Mouse (Mus musculus) frontal cortex, postnatal 25 days (tissue): ENCODE results near the gene Zkscan17.

Experiments
- DNase-seq, 2 experiments: peaks; one replicate each; pipeline ENCODE4 v3.0.0; 2022; ENCODE audit warnings: low spot score in 2 of 2

The Zkscan17 gene

GRCm38 (mm10) chr11:59458973-59459372, 67.6 kb downstream of the Zkscan17 start:
- DNase-seq = no peak

DNA sequence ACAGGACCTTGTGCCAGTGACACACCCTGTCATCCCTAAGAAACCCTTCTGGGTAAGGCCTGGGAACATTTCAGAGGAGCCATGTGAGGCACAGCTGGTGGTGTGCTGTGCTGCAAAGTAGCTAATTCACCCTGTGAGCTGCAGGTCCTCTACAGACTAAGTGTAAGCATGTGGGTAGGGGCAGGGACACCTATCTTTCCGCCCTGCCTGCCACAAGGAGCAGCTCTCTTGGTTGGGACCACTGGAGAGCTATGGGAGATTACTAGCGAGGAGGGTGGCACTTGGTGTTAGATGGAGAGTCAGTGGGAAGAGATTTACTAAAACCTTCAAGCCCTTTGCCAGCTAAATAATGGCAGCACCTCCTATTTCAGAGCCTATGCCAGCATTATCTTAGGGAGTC, 69.7 kb downstream of the Zkscan17 start:
- no peak for DNase-seq

DNA sequence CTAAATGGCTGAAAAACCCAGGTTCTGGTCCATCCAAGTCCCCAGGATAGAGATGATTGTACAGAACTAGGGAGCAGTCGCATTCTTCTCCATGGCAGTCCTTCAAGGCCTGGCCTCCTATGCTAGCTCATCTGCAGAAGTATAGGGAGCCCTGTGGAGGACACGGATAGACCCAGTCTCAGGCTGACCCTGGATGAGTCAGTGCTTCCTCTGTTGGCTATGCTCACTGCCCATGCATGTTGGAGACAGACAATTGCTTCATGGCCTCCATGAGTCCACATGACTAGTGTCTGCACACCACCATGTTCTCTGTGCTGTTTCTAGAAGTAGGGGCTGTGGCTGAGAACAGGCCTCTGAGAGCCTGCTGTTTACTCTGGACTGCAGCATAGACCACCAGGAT, 70.2 kb downstream of the Zkscan17 start:
- no peak for DNase-seq

- DNase-seq = no peak
These were observed 75.5 kb downstream of the Zkscan17 start, which contains the start of gene Snap47 for GRCm38 (mm10) chr11:59451086-59451485. Gene Snap47 (minus strand): TSS chr11:59451186.

DNA sequence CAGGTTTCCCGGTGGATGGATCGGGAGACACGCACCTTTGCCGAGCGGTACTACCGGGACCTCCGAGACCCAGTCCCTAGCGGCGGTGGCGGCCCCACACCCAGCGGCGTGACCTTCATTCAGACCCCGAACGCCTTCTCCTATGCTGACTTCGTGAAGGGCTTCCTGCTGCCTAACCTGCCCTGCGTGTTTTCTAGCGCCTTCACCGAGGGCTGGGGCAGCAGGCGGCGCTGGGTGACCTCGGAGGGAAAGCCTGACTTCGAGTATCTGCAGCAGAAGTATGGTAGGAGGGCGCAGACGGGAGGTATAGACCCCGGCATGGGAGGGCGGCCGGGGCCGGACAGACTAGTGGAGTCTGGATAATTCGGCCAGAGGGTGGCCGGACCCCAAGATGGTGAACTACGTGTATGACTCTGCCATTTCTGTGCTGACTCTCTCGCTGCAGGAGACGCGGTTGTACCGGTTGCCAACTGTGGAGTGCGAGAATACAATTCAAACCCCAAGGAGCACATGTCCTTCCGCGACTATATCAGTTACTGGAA, 76.2 kb downstream of the Zkscan17 start:
- DNase-seq = no peak

DNA sequence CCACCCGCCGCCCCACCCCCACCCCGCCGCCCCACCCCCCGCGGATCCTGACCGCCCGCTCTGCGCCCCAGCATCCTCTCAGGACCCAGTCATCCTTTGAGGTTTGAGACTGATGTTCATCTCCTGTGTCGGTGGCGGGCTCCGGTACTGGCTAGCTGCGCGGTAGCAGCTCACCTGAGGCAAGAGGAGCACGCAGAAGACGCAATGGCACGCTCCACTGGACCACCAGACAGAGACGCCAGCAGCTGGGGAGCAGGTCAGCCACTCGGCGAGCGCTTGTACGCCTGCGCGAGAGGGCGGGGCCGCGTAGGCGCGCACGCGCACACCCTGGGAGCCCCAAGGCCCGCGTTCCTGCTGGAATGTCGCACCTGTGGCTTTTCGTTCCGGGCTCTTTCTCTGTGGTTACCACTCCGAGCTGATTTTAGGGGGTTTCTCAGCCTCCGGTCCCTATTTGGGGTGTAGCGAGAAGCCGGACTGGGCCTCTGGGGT, 76.8 kb downstream of the Zkscan17 start, which contains the start of gene Jmjd4:
Gene Jmjd4 (plus strand): TSS at position 305 of the 489 bp plus-strand sequence.
- DNase-seq = peak; percentile 87 to 88

DNA sequence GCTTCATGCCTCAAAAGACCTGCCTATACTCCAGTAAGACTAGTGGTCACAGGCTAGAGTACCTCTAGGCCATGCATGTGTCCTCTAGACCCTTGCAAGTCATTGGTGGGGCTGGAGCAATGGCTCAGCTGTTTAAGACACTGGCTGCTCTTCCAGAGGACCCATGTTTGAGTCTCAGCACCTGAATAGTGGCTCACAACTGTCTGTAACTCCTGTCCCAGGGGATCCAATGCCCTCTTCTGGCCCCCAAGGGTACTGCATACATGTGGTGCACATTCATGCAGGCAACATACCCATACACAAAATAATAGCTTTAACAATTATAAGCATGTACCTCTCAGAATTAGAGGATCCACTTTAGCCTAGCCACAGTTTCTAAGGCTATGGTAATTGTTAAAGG, 83.4 kb downstream of the Zkscan17 start:
- DNase-seq = no peak

DNA sequence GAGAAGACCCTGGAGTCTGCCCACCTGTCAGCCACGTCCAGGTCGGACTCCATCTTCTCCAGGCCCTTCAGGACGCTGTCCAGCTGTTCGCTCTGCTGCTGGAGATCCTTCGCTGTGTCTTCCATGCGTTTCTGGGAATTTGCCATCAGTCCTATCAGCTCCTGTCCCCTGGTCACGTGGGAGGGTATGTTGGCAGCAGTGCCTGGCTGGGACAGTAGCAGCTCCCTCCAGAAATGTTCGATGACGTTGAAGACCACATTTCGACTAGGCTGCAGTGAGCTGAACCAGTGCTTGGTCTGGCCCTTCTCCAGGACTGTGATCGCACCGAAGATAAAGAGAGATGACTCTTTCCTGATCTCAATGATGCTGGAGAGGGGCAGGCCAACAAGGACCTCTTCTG, 88.6 kb downstream of the Zkscan17 start:
- DNase-seq = no peak
